Mouse (Mus musculus) testis, adult 2 months (tissue): Measurements from ENCODE around the gene Aven.

Experiments used
- CTCF ChIP-seq: fragments of 200-500 bp; IDR thresholded peaks from 2 replicates; pipeline ENCODE4 v1.5.1; 2012; ENCODE audit warnings: low read depth, mild to moderate bottlenecking, inconsistent platforms, low read length, moderate library complexity; ENCODE audit not compliant: control insufficient read depth, insufficient read depth, insufficient replicate concordance
- POLR2A ChIP-seq: fragments of 200-500 bp; IDR thresholded peaks from 2 replicates; pipeline ENCODE4 v1.6.1; 2012; ENCODE audit warnings: low read depth, mild to moderate bottlenecking, inconsistent platforms, low read length, moderate library complexity; ENCODE audit not compliant: control insufficient read depth

DNA sequence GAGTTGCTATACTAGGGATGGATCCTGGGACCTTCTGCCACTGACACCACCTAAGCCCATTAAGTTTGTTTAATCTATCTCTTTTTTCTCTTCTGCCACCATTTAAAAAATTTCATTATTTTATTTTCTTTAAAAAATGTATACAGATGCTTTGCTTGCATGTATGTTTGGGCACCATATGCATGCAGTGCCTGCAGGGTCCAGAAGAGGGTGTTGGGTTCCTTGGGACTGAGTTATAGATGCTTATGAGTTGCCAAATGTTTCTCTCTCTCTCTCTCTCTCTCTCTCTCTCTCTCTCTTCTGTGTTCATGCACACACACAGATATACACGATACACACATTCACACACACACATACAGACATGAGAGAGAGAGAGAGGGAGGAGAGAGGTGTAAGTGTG, 20.3 kb downstream of the Aven start:
- no peak for TF ChIP-seq CTCF
- no peak for TF ChIP-seq POLR2A
